8 mouse cellular contexts compared by ENCODE assay signal in the genomic region with DNA sequence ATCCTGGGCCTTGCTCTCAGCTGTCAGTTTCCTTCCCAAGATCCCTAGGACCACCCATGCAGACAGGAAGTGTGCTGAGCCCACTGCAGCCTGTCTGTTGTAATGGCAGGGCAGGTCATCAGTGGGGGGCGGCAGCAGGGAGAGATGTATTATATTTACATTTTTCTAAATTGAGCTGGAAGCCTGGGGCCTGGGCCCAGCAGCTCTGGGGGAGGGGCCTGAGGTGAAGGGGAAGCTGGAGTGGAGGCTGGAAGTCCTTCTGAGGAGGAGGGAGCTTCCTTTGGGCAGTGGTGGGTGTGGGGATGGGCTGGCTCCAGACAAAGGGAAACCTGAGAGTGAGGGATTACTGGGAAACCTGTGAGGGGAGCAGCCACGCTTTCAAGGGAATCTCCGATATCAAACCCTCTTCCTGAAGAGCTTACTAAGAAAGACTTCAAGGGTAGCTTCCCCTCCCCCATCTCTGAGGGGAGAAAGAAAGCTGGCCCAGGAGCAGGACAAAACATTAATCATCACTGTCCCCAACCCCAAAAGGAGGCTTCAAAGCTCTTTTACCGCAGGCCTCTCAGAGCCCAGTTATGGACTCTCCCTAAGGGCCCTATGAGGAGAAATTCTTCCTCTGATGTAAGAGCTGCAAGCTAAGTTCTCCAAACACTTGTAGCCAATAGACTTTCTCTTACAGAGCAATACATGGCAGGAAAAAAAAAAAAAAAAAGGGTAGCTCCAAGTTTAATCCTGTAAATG.
DNase-seq lines count a peak whose midpoint lies in the region; ATAC-seq lines count a peak whose summit lies in the region.
"Had no signal": no experiment of that assay in that cellular context is flagged by ENCODE, and none has a peak within 500 bp of the region (broad histone marks: within the 10 kb centered on the region; RNA-seq: fewer than 3 reads in every experiment).

No protein-coding gene starts in this region.

- peak overlapping the region; percentile 91 for H3K27ac ChIP-seq in kidney, embryonic 16.5 days (ENCODE audit: low read length)
- H3K27ac ChIP-seq: liver, embryonic 14.5 days had no signal

- no peak for DNase-seq in kidney, adult 11 months
- DNase-seq in embryo, embryonic 10 days (ENCODE audit: low spot score), result peak; percentile 84
- DNase-seq in forelimb bud, embryonic 11.5 days (ENCODE audit: low read depth, low spot score), result peak; percentile 73
- peak; percentile 52 to 77 for DNase-seq in lung, postnatal 4 days
- DNase-seq in layer of hippocampus, adult 11-12 months (ENCODE audit: low spot score), result no peak

- peaks cover 26% of the 10 kb centered on the region for H3K4me1 ChIP-seq in kidney, embryonic 16.5 days (ENCODE audit: insufficient read depth, low read length)

- no peak overlapping the region for H3K9ac ChIP-seq in kidney, embryonic 16.5 days (replicated peaks; ENCODE audit: low read length)
- H3K9ac ChIP-seq: liver, embryonic 14.5 days had no signal

- WGBS in kidney, embryonic 16.5 days, result 9% methylated on average over 4 of the region's 4 CpGs

- H3K4me3 ChIP-seq in kidney, embryonic 16.5 days (ENCODE audit: low read length), result no peak overlapping the region

- no peaks in the 10 kb centered on the region for H3K27me3 ChIP-seq in kidney, embryonic 16.5 days (ENCODE audit: insufficient read depth, low read length)

- no peaks in the 10 kb centered on the region for H3K36me3 ChIP-seq in kidney, embryonic 16.5 days (ENCODE audit: insufficient read depth, low read length)

- no peak overlapping the region for H3K4me2 ChIP-seq in kidney, embryonic 16.5 days (replicated peaks; ENCODE audit: low read depth, low read length)

- no peaks in the 10 kb centered on the region for H3K9me3 ChIP-seq in kidney, embryonic 16.5 days (ENCODE audit: low read length)

- peak; percentile 93 for ATAC-seq in kidney, embryonic 16.5 days (ENCODE audit: low FRiP score, low TSS enrichment)
- no peak for ATAC-seq in megakaryocyte-erythroid progenitor cell, adult 5-6 weeks (replicated peaks; ENCODE audit: low FRiP score, low TSS enrichment, poor library complexity, severe bottlenecking)

Comparison
In these comparisons a context has a peak if more than half of its experiments do, and no peak if none do; other contexts are left out.
1. DNase-seq: peak in embryo, embryonic 10 days (single experiment), forelimb bud, embryonic 11.5 days (single experiment) and lung, postnatal 4 days (2 of 2); none in kidney, adult 11 months (single experiment) and layer of hippocampus, adult 11-12 months (single experiment).